ENCODE assay signal across 15 mouse cellular contexts in the genomic region with DNA sequence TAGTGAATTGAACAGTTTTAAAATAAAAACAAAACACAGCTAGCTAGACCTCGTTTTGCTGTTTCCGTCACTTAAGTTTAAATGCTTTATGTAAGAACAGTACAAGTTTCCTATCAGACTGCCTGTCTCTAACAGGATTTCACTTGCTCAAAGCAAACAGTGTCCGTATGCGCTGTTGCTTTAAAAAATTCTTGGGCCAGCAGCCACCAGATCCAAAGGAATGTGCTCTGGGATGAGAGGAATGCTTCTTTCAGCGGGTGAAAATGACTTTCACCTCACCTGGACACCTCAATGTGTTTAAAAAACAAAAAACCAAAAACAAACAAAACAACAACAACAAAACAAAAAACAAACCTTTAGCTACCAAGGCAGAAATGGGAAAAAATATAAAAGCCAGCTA. TPM values are rescaled to one million over a fixed set of nuclear protein-coding genes. Genes with fewer than 3 reads are reported as not detected.
A peak's percentile ranks its signal among the peaks of the same experiment; 100 is the strongest.
DNase-seq lines count a peak whose midpoint lies in the region; ATAC-seq lines count a peak whose summit lies in the region.
"Had no signal": no experiment of that assay in that cellular context is flagged by ENCODE, and none has a peak within 500 bp of the region (broad histone marks: within the 10 kb centered on the region; RNA-seq: fewer than 3 reads in every experiment).

No protein-coding gene starts in this region.

- 22% methylated on average over 5 of the region's 5 CpGs for WGBS in heart, embryonic 16.5 days

- ATAC-seq in heart, embryonic 16.5 days (replicated peaks; ENCODE audit: extremely low read depth, insufficient read depth, low FRiP score), result no peak; the same call in 1 of the 2 replicates
- no peak for ATAC-seq in monocyte, adult 5-6 weeks (replicated peaks; ENCODE audit: insufficient number of reproducible peaks, low FRiP score, low TSS enrichment, poor library complexity, severe bottlenecking)
- ATAC-seq: forebrain, embryonic 13.5 days; liver, embryonic 12.5 days; midbrain, embryonic 15.5 days had no signal

- peaks cover 10% of the 10 kb centered on the region; the same call in 1 of the 2 replicates for H3K36me3 ChIP-seq in heart, embryonic 16.5 days (ENCODE audit: control insufficient read depth, insufficient read depth)
- H3K36me3 ChIP-seq: hindbrain, embryonic 10.5 days; liver, embryonic 12.5 days; midbrain, embryonic 15.5 days had no signal

- H3K9me3 ChIP-seq in heart, embryonic 16.5 days (replicated peaks; ENCODE audit: control insufficient read depth, low read length), result no peaks in the 10 kb centered on the region
- H3K9me3 ChIP-seq: forebrain, embryonic 13.5 days; hindbrain, embryonic 10.5 days; liver, embryonic 12.5 days; midbrain, embryonic 15.5 days had no signal

- H3K4me3 ChIP-seq in heart, embryonic 16.5 days (ENCODE audit: low read length), result no peak overlapping the region
- H3K4me3 ChIP-seq: forebrain, embryonic 13.5 days; hindbrain, embryonic 10.5 days; layer of hippocampus, adult 2 months; liver, embryonic 12.5 days; midbrain, embryonic 15.5 days had no signal

- peak overlapping the region; percentile 75 for H3K27ac ChIP-seq in heart, embryonic 16.5 days (ENCODE audit: low read length)
- H3K27ac ChIP-seq: forebrain, embryonic 13.5 days; hindbrain, embryonic 10.5 days; layer of hippocampus, adult 2 months; liver, embryonic 12.5 days; midbrain, embryonic 15.5 days had no signal

- peaks cover 42% of the 10 kb centered on the region for H3K4me1 ChIP-seq in heart, embryonic 16.5 days (ENCODE audit: control insufficient read depth, insufficient read depth, low read length)
- H3K4me1 ChIP-seq: forebrain, embryonic 13.5 days; liver, embryonic 12.5 days; midbrain, embryonic 15.5 days had no signal

- H3K27me3 ChIP-seq in heart, embryonic 16.5 days (ENCODE audit: control insufficient read depth, insufficient read depth, low read length), result no peaks in the 10 kb centered on the region
- H3K27me3 ChIP-seq: forebrain, embryonic 13.5 days; liver, embryonic 12.5 days; midbrain, embryonic 15.5 days had no signal

- no peak overlapping the region for H3K9ac ChIP-seq in heart, embryonic 16.5 days (ENCODE audit: low read length)
- H3K9ac ChIP-seq: forebrain, embryonic 13.5 days; liver, embryonic 12.5 days; midbrain, embryonic 15.5 days had no signal

- H3K4me2 ChIP-seq in heart, embryonic 16.5 days (ENCODE audit: low read depth, low read length), result peak overlapping the region; percentile 24; the same call in 1 of the 2 replicates
- H3K4me2 ChIP-seq: forebrain, embryonic 13.5 days; liver, embryonic 12.5 days; midbrain, embryonic 15.5 days had no signal

- DNase-seq in heart, adult 11 months, result no peak
- peak; percentile 49 to 55 for DNase-seq in lung, adult 18-20 months
- no peak for DNase-seq in lung, postnatal 10 days
- peak; percentile 48 to 57 for DNase-seq in kidney, postnatal 36 days
- peak; percentile 53 for DNase-seq in lung, postnatal 25 days (ENCODE audit: low spot score)
- DNase-seq: adrenal gland, postnatal 25 days; cerebellum, adult 9-10 months; thymus, postnatal 25 days had no signal

RNA-seq across cellular contexts. Expression of a gene that starts 54.4 kb away (rescaled TPM):
- polyA plus RNA-seq in heart, embryonic 16.5 days (2015; fragmentation: Nextera tagmentation; extraction: Ambion mirVana), result 25.3 and 29.6 TPM in 2 replicates
- total RNA-seq in monocyte, adult 5-6 weeks (2017), result 0.32 to 1.9 TPM in 2 of 3 replicates, not detected in the other

Comparison
In these comparisons a context has a peak if more than half of its experiments do, and no peak if none do; other contexts are left out.
1. DNase-seq: peak in lung, adult 18-20 months (2 of 2), kidney, postnatal 36 days (2 of 2) and lung, postnatal 25 days (single experiment); none in heart, adult 11 months (single experiment) and lung, postnatal 10 days (single experiment).